Mouse (Mus musculus) telencephalon, adult 2 months (tissue): ENCODE measurements around the gene Gfy.
"Not testable (repeated sequence)": the region's sequence is repeated elsewhere in the genome, so short reads cannot be mapped to it uniquely, and the experiment has no call there.

ENCODE experiments used
- DNase-seq: peaks from one replicate; pipeline ENCODE4 v3.0.0-alpha.2; 2011; ENCODE audit warnings: low read depth, low spot score

The Gfy gene

GRCm38 (mm10) chr7:45193871-45194785, 14.8 kb upstream of the Gfy start:
- DNase-seq: no peak

GRCm38 (mm10) chr7:45193406-45193805, 14.0 kb upstream of the Gfy start:
- no peak for DNase-seq

- no peak for DNase-seq
These were observed 13.4 kb upstream of the Gfy start for GRCm38 (mm10) chr7:45192585-45193310.

- DNase-seq: no peak
These were observed 12.5 kb upstream of the Gfy start for GRCm38 (mm10) chr7:45191803-45192363.

- DNase-seq: no peak
These were observed 11.8 kb upstream of the Gfy start for GRCm38 (mm10) chr7:45191161-45191560.

GRCm38 (mm10) chr7:45190186-45190585, 10.8 kb upstream of the Gfy start:
- DNase-seq: no peak

GRCm38 (mm10) chr7:45189600-45189999, 10.2 kb upstream of the Gfy start:
- DNase-seq: no peak

- DNase-seq: no peak
These were observed 6.6 kb upstream of the Gfy start for GRCm38 (mm10) chr7:45185921-45186320.

- DNase-seq: no peak
These were observed 4.3 kb upstream of the Gfy start for GRCm38 (mm10) chr7:45183672-45184071.

- DNase-seq: no peak
These were observed 3.2 kb upstream of the Gfy start for GRCm38 (mm10) chr7:45182606-45183005.

- DNase-seq: peak; percentile 88
These were observed 2.8 kb upstream of the Gfy start for GRCm38 (mm10) chr7:45182199-45182601.

- no peak for DNase-seq
These were observed 2.2 kb upstream of the Gfy start for GRCm38 (mm10) chr7:45181540-45181939.

- DNase-seq: no peak
These were observed 1.6 kb upstream of the Gfy start, which contains the start of gene Pth2 for GRCm38 (mm10) chr7:45180896-45181477. Gene Pth2 (plus strand): TSS chr7:45180995.

GRCm38 (mm10) chr7:45178550-45178949, 819 bp downstream of the Gfy start:
- no peak for DNase-seq

GRCm38 (mm10) chr7:45176356-45176755, 3.0 kb downstream of the Gfy start:
- no peak for DNase-seq

- no peak for DNase-seq
These were observed 3.4 kb downstream of the Gfy start for GRCm38 (mm10) chr7:45175929-45176328.

GRCm38 (mm10) chr7:45175398-45175797, 4.0 kb downstream of the Gfy start:
- DNase-seq: no peak

- no peak for DNase-seq
These were observed 4.6 kb downstream of the Gfy start for GRCm38 (mm10) chr7:45174567-45175280.

- not testable (repeated sequence) for DNase-seq
These were observed 5.6 kb downstream of the Gfy start for GRCm38 (mm10) chr7:45173772-45174171.

- no peak for DNase-seq
These were observed 6.4 kb downstream of the Gfy start for GRCm38 (mm10) chr7:45172974-45173373.

GRCm38 (mm10) chr7:45169495-45169894, 9.9 kb downstream of the Gfy start:
- DNase-seq: no peak
